Mouse (Mus musculus) testis, adult 2 months (tissue): ENCODE measurements at regions not wholly inside any gene's neighbourhood (a gene's known extent, or its start where the extent isn't known, plus 50 kb on each side); places are given as distances from the start of the nearest gene placed in this dataset.

Experiments
- CTCF ChIP-seq: fragments of 200-500 bp; IDR thresholded peaks from 2 replicates; pipeline ENCODE4 v1.5.1; 2012; ENCODE audit warnings: low read depth, mild to moderate bottlenecking, inconsistent platforms, low read length, moderate library complexity; ENCODE audit not compliant: control insufficient read depth, insufficient read depth, insufficient replicate concordance
- POLR2A ChIP-seq: fragments of 200-500 bp; IDR thresholded peaks from 2 replicates; pipeline ENCODE4 v1.6.1; 2012; ENCODE audit warnings: low read depth, mild to moderate bottlenecking, inconsistent platforms, low read length, moderate library complexity; ENCODE audit not compliant: control insufficient read depth

- TF ChIP-seq CTCF (no peak), POLR2A (no peak)
Measured at GRCm38 (mm10) chr17:80840452-80840851, 104.0 kb upstream of the Tmem178 start.
